Mouse (Mus musculus): ENCODE measurements around the gene Reln. TPM values are rescaled to one million over a fixed set of nuclear protein-coding genes. Genes with fewer than 3 reads are reported as not detected.

Reln gene
- polyA plus RNA-seq, 1 experiment from 2014 or later = 1.8 TPM

- Histone ChIP-seq H3K27me3 (ENCODE audit: insufficient read depth, low read length) (no peaks in the 10 kb centered on the region), H3K9ac (no peak overlapping the region), H3K4me1 (ENCODE audit: insufficient read depth) (no peaks in the 10 kb centered on the region), H3K9me3 (ENCODE audit: low read depth, low read length) (no peaks in the 10 kb centered on the region), H3K4me2 (no peak overlapping the region), H3K4me3 (ENCODE audit: low read depth, low read length) (no peak overlapping the region), H3K36me3 (ENCODE audit: insufficient read depth) (no peaks in the 10 kb centered on the region), H3K27ac (ENCODE audit: low read depth) (no peak overlapping the region)
- WGBS = 76% methylated on average over 3 of the region's 3 CpGs
- TF ChIP-seq CTCF (IDR thresholded peaks at IDR 0.05; ENCODE audit: low read depth) = peak; percentile 72
- DNase-seq = peak; percentile 46
- ATAC-seq (ENCODE audit: insufficient read depth) = no peak
Measured at GRCm38 (mm10) chr5:22327170-22327569, 17.3 kb downstream of the Reln start.

GRCm38 (mm10) chr5:22323801-22324200 lies 20.7 kb downstream of the Reln start:
- Histone ChIP-seq H3K9ac (no peak overlapping the region), H3K4me1 (ENCODE audit: insufficient read depth) (no peaks in the 10 kb centered on the region), H3K4me3 (ENCODE audit: low read depth, low read length) (no peak overlapping the region), H3K27me3 (ENCODE audit: insufficient read depth, low read length) (no peaks in the 10 kb centered on the region), H3K9me3 (ENCODE audit: low read depth, low read length) (no peaks in the 10 kb centered on the region), H3K27ac (ENCODE audit: low read depth) (no peak overlapping the region), H3K36me3 (ENCODE audit: insufficient read depth) (no peaks in the 10 kb centered on the region), H3K4me2 (no peak overlapping the region)
- DNase-seq = no peak
- no peak for ATAC-seq (ENCODE audit: insufficient read depth)
- WGBS = 77% methylated on average over 1 of the region's 1 CpGs
- no peak for TF ChIP-seq CTCF (IDR thresholded peaks at IDR 0.05; ENCODE audit: low read depth)

GRCm38 (mm10) chr5:22317807-22318206 lies 26.7 kb downstream of the Reln start:
- Histone ChIP-seq H3K4me1 (ENCODE audit: insufficient read depth) (no peaks in the 10 kb centered on the region), H3K9ac (no peak overlapping the region), H3K27me3 (ENCODE audit: insufficient read depth, low read length) (no peaks in the 10 kb centered on the region), H3K27ac (ENCODE audit: low read depth) (no peak overlapping the region), H3K9me3 (ENCODE audit: low read depth, low read length) (no peaks in the 10 kb centered on the region), H3K4me2 (no peak overlapping the region), H3K4me3 (ENCODE audit: low read depth, low read length) (no peak overlapping the region), H3K36me3 (ENCODE audit: insufficient read depth) (no peaks in the 10 kb centered on the region)
- ATAC-seq (ENCODE audit: insufficient read depth) (no peak), DNase-seq (no peak)
- WGBS = 77% methylated on average over 1 of the region's 1 CpGs
- no peak for TF ChIP-seq CTCF (IDR thresholded peaks at IDR 0.05; ENCODE audit: low read depth)

- Histone ChIP-seq H3K27me3 (ENCODE audit: insufficient read depth, low read length) (no peaks in the 10 kb centered on the region), H3K9me3 (ENCODE audit: low read depth, low read length) (no peaks in the 10 kb centered on the region), H3K4me2 (no peak overlapping the region), H3K9ac (no peak overlapping the region), H3K4me1 (ENCODE audit: insufficient read depth) (no peaks in the 10 kb centered on the region), H3K36me3 (ENCODE audit: insufficient read depth) (no peaks in the 10 kb centered on the region), H3K4me3 (ENCODE audit: low read depth, low read length) (no peak overlapping the region), H3K27ac (ENCODE audit: low read depth) (no peak overlapping the region)
- no peak for DNase-seq
- no peak for ATAC-seq (ENCODE audit: insufficient read depth)
- 90% methylated on average over 7 of the region's 7 CpGs for WGBS
- TF ChIP-seq CTCF (IDR thresholded peaks at IDR 0.05; ENCODE audit: low read depth) = no peak
Measured at GRCm38 (mm10) chr5:22316471-22316870, 28.0 kb downstream of the Reln start.

- H3K4me2 ChIP-seq = no peak overlapping the region
- ATAC-seq (ENCODE audit: insufficient read depth) (no peak), DNase-seq (no peak)
- H3K9ac ChIP-seq = no peak overlapping the region
- H3K4me1 ChIP-seq (ENCODE audit: insufficient read depth) = no peaks in the 10 kb centered on the region
- TF ChIP-seq CTCF (IDR thresholded peaks at IDR 0.05; ENCODE audit: low read depth) = no peak
- no peaks in the 10 kb centered on the region for H3K36me3 ChIP-seq (ENCODE audit: insufficient read depth)
- H3K27me3 ChIP-seq (ENCODE audit: insufficient read depth, low read length) = no peaks in the 10 kb centered on the region
- WGBS = 80% methylated on average over 2 of the region's 2 CpGs
- no peak overlapping the region for H3K4me3 ChIP-seq (ENCODE audit: low read depth, low read length)
- H3K9me3 ChIP-seq (ENCODE audit: low read depth, low read length) = no peaks in the 10 kb centered on the region
- no peak overlapping the region for H3K27ac ChIP-seq (ENCODE audit: low read depth)
Measured at GRCm38 (mm10) chr5:22315990-22316389, 28.5 kb downstream of the Reln start.

DNA sequence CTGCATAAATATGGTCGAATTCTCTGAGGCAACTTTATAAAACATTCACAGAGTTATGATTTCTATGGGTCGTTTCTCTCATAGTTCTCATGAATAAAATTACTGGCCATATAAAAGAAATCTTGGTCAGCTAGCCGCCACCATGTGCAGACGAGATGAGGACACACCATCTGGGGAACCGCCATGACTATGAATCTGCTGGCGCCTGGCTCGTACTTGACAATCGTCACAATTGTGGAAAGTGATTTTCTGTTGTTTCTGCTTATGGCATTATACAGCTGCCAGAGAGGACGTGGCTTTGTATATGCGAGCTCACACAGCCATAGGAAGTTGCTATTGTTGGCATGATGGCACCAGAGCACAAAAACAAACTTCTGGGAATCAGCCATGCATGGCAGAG lies 31.5 kb downstream of the Reln start:
- H3K27ac ChIP-seq (ENCODE audit: low read depth) = no peak overlapping the region
- H3K9ac ChIP-seq = no peak overlapping the region
- DNase-seq = no peak
- WGBS = 77% methylated on average over 10 of the region's 10 CpGs
- TF ChIP-seq CTCF (IDR thresholded peaks at IDR 0.05; ENCODE audit: low read depth) = no peak
- no peak for ATAC-seq (ENCODE audit: insufficient read depth)
- no peaks in the 10 kb centered on the region for H3K4me1 ChIP-seq (ENCODE audit: insufficient read depth)
- no peaks in the 10 kb centered on the region for H3K36me3 ChIP-seq (ENCODE audit: insufficient read depth)
- H3K4me2 ChIP-seq = no peak overlapping the region
- H3K4me3 ChIP-seq (ENCODE audit: low read depth, low read length) = no peak overlapping the region
- H3K27me3 ChIP-seq (ENCODE audit: insufficient read depth, low read length) = no peaks in the 10 kb centered on the region
- no peaks in the 10 kb centered on the region for H3K9me3 ChIP-seq (ENCODE audit: low read depth, low read length)

GRCm38 (mm10) chr5:22311046-22311445 lies 33.5 kb downstream of the Reln start:
- H3K4me1 ChIP-seq (ENCODE audit: insufficient read depth) = no peaks in the 10 kb centered on the region
- no peak overlapping the region for H3K4me3 ChIP-seq (ENCODE audit: low read depth, low read length)
- H3K27me3 ChIP-seq (ENCODE audit: insufficient read depth, low read length) = no peaks in the 10 kb centered on the region
- H3K4me2 ChIP-seq = no peak overlapping the region
- no peaks in the 10 kb centered on the region for H3K9me3 ChIP-seq (ENCODE audit: low read depth, low read length)
- DNase-seq (no peak), ATAC-seq (ENCODE audit: insufficient read depth) (no peak)
- WGBS = 87% methylated on average over 4 of the region's 4 CpGs
- TF ChIP-seq CTCF (IDR thresholded peaks at IDR 0.05; ENCODE audit: low read depth) = no peak
- H3K9ac ChIP-seq = no peak overlapping the region
- no peak overlapping the region for H3K27ac ChIP-seq (ENCODE audit: low read depth)
- no peaks in the 10 kb centered on the region for H3K36me3 ChIP-seq (ENCODE audit: insufficient read depth)

- WGBS = 51% methylated on average over 2 of the region's 2 CpGs
Measured at GRCm38 (mm10) chr5:22309001-22309400, 35.5 kb downstream of the Reln start.

More at GRCm38 (mm10) chr5:22309001-22309400, 35.5 kb downstream of the Reln start:
- Histone ChIP-seq H3K27ac (ENCODE audit: low read depth) (no peak overlapping the region), H3K36me3 (ENCODE audit: insufficient read depth) (no peaks in the 10 kb centered on the region), H3K27me3 (ENCODE audit: insufficient read depth, low read length) (no peaks in the 10 kb centered on the region), H3K4me1 (ENCODE audit: insufficient read depth) (no peaks in the 10 kb centered on the region), H3K9ac (no peak overlapping the region), H3K4me3 (ENCODE audit: low read depth, low read length) (no peak overlapping the region), H3K9me3 (ENCODE audit: low read depth, low read length) (no peaks in the 10 kb centered on the region), H3K4me2 (no peak overlapping the region)
- no peak for DNase-seq
- ATAC-seq (ENCODE audit: insufficient read depth) = no peak
- no peak for TF ChIP-seq CTCF (IDR thresholded peaks at IDR 0.05; ENCODE audit: low read depth)

Measured in lung, embryonic 14.5 days (tissue).